Mouse (Mus musculus) midbrain, embryonic 13.5 days (tissue): Measurements from ENCODE around the gene Olfr429. TPM values are rescaled to one million over a fixed set of nuclear protein-coding genes. Genes with fewer than 3 reads are reported as not detected.

Source experiments
- ATAC-seq: fragments of 200-750 bp; cut with Nextera tagmentation; 2 replicates; pipeline ENCODE4 v1.8.0; 2017; ENCODE audit warnings: mild to moderate bottlenecking, moderate TSS enrichment, moderate library complexity
- H3K27ac ChIP-seq: fragments of 300-500 bp; sonication (generic); 2 replicates; pipeline ENCODE4 v1.5.1; 2015; ENCODE audit warnings: inconsistent platforms, mild to moderate bottlenecking, moderate library complexity
- H3K27me3 ChIP-seq: fragments of 300-500 bp; sonication (generic); 2 replicates; pipeline ENCODE4 v1.6.1; 2015; ENCODE audit warnings: mild to moderate bottlenecking, inconsistent platforms
- H3K36me3 ChIP-seq: fragments of 300-500 bp; sonication (generic); 2 replicates; pipeline ENCODE4 v1.6.1; 2015; ENCODE audit warnings: mild to moderate bottlenecking, inconsistent platforms
- H3K4me1 ChIP-seq: fragments of 300-500 bp; sonication (generic); replicated peaks from 2 replicates; pipeline ENCODE4 v1.6.1; 2015; ENCODE audit warnings: inconsistent platforms
- H3K4me2 ChIP-seq: fragments of 300-500 bp; sonication (generic); replicated peaks from 2 replicates; pipeline ENCODE4 v1.6.1; 2015; ENCODE audit warnings: moderate library complexity, mild to moderate bottlenecking, inconsistent platforms
- H3K4me3 ChIP-seq: fragments of 300-500 bp; sonication (generic); replicated peaks from 2 replicates; pipeline ENCODE4 v1.5.1; 2015; ENCODE audit warnings: mild to moderate bottlenecking, inconsistent platforms
- H3K9ac ChIP-seq: fragments of 300-500 bp; sonication (generic); replicated peaks from 2 replicates; pipeline ENCODE4 v1.6.1; 2015; ENCODE audit warnings: mild to moderate bottlenecking, inconsistent platforms
- H3K9me3 ChIP-seq: fragments of 300-500 bp; sonication (generic); 2 replicates; pipeline ENCODE4 v1.6.1; 2016; ENCODE audit warnings: mild to moderate bottlenecking, inconsistent platforms
- WGBS: fragments of 180-500 bp; shearing (Covaris S2); methylation state at CpG from one replicate; pipeline ENCODE4 v1.1.7; 2015; 5-methylcytosine and 5-hydroxymethylcytosine counted together
- polyA plus RNA-seq: library from polyadenylated mRNA; unstranded; fragments of >200 nt; fragmentation: Nextera tagmentation; extraction: Ambion mirVana; gene quantifications from 2 replicates; pipeline ENCODE4 v1.2.1, GENCODE M21; 2015

Olfr429 gene
- polyA plus RNA-seq, 1 experiment from 2014 or later, result not detected

DNA sequence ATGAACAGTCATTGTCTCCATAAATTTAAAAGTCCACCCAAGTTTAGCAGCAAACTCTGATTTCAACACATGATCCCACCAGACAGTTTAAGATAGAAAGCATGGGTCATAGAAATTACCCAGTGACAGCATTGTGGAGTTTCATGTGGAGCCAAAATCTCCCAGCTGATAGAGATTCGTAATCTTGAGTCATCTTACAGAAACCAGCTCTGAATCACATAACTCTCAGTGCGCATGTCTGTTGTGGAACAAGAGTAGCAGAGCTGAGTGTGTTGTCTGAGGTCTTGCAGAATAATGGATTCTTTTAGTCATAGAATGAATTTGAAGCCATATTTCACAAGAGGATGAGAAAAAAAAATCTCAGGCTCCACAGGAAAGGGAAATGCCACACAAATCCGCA is 31.1 kb upstream of the Olfr429 start:
- H3K4me1 ChIP-seq, result no peaks in the 10 kb centered on the region
- H3K27me3 ChIP-seq, result no peaks in the 10 kb centered on the region
- no peak overlapping the region for H3K9ac ChIP-seq
- ATAC-seq, result no peak
- H3K9me3 ChIP-seq, result no peaks in the 10 kb centered on the region
- H3K4me2 ChIP-seq, result no peak overlapping the region
- no peak overlapping the region for H3K27ac ChIP-seq
- H3K4me3 ChIP-seq, result no peak overlapping the region
- no peaks in the 10 kb centered on the region for H3K36me3 ChIP-seq
- 85% methylated on average over 3 of the region's 3 CpGs for WGBS

DNA sequence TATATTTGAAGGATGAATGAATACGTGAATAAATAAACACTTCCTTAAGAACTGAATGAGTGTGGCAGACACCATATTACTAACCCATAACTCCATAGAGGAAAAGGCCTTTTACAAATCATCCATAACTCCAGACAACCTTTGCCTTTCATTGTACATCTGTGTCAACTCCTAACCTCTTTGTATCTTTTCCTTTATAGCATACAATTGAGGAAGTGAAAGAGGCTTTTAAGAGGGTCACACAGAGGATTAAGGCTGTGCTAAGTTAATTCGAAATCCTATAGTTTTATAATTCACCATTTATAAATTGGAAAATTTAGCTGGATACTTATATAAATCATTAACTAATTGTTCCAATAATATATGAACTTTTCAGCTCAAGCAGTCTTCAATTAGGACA is 28.9 kb upstream of the Olfr429 start:
- no peaks in the 10 kb centered on the region for H3K27me3 ChIP-seq
- H3K36me3 ChIP-seq, result no peaks in the 10 kb centered on the region
- no peak overlapping the region for H3K4me2 ChIP-seq
- H3K9me3 ChIP-seq, result no peaks in the 10 kb centered on the region
- no peaks in the 10 kb centered on the region for H3K4me1 ChIP-seq
- H3K4me3 ChIP-seq, result no peak overlapping the region
- WGBS, result 77% methylated on average over 2 of the region's 2 CpGs
- no peak overlapping the region for H3K27ac ChIP-seq
- ATAC-seq, result no peak
- H3K9ac ChIP-seq, result no peak overlapping the region

DNA sequence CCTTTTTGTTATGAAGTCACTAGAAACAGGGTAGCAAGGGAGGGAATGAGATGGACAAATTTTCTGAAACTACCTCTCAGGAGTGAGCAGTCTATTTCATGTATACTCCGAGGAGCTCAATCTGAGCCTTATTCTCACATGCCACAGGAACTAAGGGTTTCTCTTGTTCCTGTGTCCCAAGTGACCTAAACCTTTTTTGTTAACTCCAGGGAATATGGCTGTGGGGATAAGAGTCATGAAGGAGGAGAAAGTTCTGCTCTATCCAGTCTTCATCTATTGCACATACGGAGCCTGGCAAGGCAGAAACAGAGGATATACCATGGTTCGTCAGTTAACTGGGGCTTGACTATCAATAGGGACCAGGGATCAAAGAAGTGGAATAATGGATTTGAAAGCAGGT is 17.8 kb upstream of the Olfr429 start, which contains the start of gene Olfr430:
Gene Olfr430, plus strand, starts transcription at position 301 of the 400 bp plus-strand sequence.
- ATAC-seq, result no peak
- Histone ChIP-seq H3K36me3 (no peaks in the 10 kb centered on the region), H3K27ac (no peak within 1 kb of the TSS), H3K4me2 (no peak within 1 kb of the TSS), H3K4me3 (no peak within 1 kb of the TSS), H3K27me3 (no peaks in the 10 kb centered on the region), H3K9me3 (no peaks in the 10 kb centered on the region), H3K9ac (no peak within 1 kb of the TSS), H3K4me1 (no peaks in the 10 kb centered on the region)
- 91% methylated on average over 3 of the region's 3 CpGs for WGBS

DNA sequence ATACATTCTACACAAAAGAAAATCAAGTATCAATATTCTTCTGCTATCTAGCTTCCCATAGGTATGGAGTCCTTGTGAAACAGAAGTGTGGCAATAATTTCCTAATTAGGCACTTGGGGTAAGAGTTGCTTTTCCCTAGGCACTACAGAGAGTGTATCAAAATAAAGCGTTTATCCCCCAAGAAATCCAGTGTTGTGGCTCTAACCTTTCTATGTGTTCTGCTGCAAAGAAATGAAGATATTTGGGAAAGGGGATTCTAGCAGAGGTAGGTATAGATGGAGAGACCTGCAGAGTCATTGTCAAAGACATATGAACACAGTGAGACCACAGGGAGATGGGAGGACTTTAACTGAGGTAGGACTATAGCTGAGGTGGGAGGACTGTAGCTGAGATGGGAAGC is 12.5 kb downstream of the Olfr429 start, which contains the start of gene Olfr427:
Gene Olfr427, plus strand, starts transcription at position 301 of the 400 bp plus-strand sequence.
- Histone ChIP-seq H3K9me3 (no peaks in the 10 kb centered on the region), H3K4me2 (no peak within 1 kb of the TSS), H3K4me1 (no peaks in the 10 kb centered on the region), H3K9ac (no peak within 1 kb of the TSS), H3K36me3 (no peaks in the 10 kb centered on the region), H3K4me3 (no peak within 1 kb of the TSS), H3K27ac (no peak within 1 kb of the TSS), H3K27me3 (no peaks in the 10 kb centered on the region)
- 96% methylated on average over 1 of the region's 1 CpGs for WGBS
- ATAC-seq, result no peak

DNA sequence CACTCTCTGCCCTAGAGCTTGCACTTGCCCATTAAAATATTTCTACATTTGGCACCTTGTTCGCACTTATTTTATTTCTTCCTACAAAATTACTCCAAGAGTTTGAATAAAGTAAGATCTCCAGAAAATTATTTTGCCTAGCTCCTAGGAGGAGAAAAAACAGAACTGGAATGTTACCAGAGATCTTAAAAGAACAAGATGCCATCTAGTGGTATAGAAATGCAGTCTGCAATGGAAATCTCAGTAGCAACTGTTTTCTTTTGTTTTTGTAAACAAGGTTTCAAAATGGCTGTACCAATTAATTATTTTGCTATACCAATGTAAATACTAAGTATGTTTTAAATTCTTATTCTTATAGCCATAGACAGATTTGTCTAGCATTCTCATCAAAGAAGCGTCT is 19.6 kb downstream of the Olfr429 start:
- Histone ChIP-seq H3K4me1 (no peaks in the 10 kb centered on the region), H3K36me3 (no peaks in the 10 kb centered on the region), H3K4me2 (no peak overlapping the region), H3K9ac (no peak overlapping the region), H3K27ac (no peak overlapping the region), H3K9me3 (no peaks in the 10 kb centered on the region), H3K4me3 (no peak overlapping the region), H3K27me3 (no peaks in the 10 kb centered on the region)
- ATAC-seq, result no peak
- WGBS, result 62% methylated on average over 2 of the region's 2 CpGs

DNA sequence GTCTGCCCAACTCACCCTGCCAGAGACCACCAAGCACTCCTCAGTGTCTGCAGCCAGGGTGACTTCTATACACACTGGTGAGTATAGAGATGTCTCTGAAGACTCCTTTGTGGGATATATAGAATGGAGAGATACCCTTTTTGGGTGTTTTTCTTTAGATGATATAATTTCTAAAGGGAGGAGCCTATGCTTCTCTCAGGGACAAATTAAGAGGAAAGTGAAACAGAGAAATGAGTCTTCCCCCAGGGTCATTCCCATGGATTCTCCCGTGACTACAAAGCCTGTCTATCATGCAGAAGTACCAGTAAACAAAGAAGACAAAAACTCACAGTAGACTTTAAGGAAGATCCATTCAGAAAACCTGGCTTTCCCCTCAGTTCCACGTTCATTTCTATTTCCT is 36.9 kb downstream of the Olfr429 start, which contains the start of gene Olfr231:
Gene Olfr231, minus strand, starts transcription at position 101 of the 400 bp plus-strand sequence.
- Histone ChIP-seq H3K9me3 (no peaks in the 10 kb centered on the region), H3K36me3 (no peaks in the 10 kb centered on the region), H3K27me3 (no peaks in the 10 kb centered on the region), H3K9ac (no peak within 1 kb of the TSS), H3K27ac (no peak within 1 kb of the TSS), H3K4me3 (no peak within 1 kb of the TSS), H3K4me2 (no peak within 1 kb of the TSS), H3K4me1 (no peaks in the 10 kb centered on the region)
- ATAC-seq, result no peak
- 55% methylated on average over 2 of the region's 2 CpGs for WGBS

DNA sequence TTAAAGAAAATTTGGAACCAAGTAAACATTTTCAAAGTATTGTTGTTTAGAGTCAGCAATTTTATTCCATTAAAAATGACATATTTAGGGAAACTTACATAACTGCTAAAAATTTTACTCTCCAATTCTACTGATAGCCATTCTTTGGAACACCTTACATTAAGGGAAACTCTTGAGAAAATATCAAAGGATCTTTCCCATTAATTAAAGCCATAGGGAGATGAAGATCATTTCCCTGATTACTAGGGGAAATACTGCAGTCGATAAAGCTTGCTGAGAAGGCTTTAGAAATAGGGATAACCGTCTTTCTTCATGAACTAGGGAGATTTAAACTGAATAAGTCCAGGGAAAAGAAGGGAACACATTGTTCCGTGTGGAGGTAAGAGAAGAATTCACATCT is 47.1 kb downstream of the Olfr429 start, which contains the start of gene Olfr424:
Gene Olfr424, plus strand, starts transcription at position 301 of the 400 bp plus-strand sequence.
- no peak within 1 kb of the TSS for H3K9ac ChIP-seq
- no peak within 1 kb of the TSS for H3K4me2 ChIP-seq
- no peaks in the 10 kb centered on the region for H3K36me3 ChIP-seq
- H3K27ac ChIP-seq, result no peak within 1 kb of the TSS
- H3K9me3 ChIP-seq, result no peaks in the 10 kb centered on the region
- no peaks in the 10 kb centered on the region for H3K4me1 ChIP-seq
- no peak for ATAC-seq
- 76% methylated on average over 3 of the region's 3 CpGs for WGBS
- H3K27me3 ChIP-seq, result no peaks in the 10 kb centered on the region
- no peak within 1 kb of the TSS for H3K4me3 ChIP-seq

DNA sequence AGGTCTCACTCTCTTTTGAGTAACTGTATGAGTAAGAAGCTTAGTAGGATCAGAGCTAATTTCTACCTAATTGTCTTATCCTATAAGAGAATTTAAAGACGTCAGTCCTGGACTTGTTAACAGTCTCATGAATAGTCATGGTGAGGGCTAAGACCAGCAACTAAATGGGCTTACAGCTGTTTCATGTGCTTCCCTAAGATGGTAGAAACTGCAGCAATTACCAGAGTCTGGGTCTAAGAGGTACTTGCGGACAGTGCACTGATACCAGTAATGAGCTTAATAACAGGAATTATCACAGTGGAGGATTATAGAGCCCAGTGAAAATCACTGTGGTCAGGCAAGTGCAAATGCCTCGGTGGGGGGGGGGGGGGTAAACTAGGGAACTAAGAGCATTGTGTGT is 47.9 kb downstream of the Olfr429 start:
- no peak overlapping the region for H3K4me2 ChIP-seq
- no peaks in the 10 kb centered on the region for H3K4me1 ChIP-seq
- H3K27me3 ChIP-seq, result no peaks in the 10 kb centered on the region
- ATAC-seq, result 0 out of 2 replicates have a peak, but pooled peaks have one; percentile 17
- H3K4me3 ChIP-seq, result no peak overlapping the region
- H3K9ac ChIP-seq, result no peak overlapping the region
- no peak overlapping the region for H3K27ac ChIP-seq
- WGBS, result 45% methylated on average over 3 of the region's 3 CpGs
- no peaks in the 10 kb centered on the region for H3K9me3 ChIP-seq
- no peaks in the 10 kb centered on the region for H3K36me3 ChIP-seq

Other genes with a start within 250 kb of the Olfr429 start
- 0.24 and 0.32 TPM in 2 replicates for gene Ifi211, start 171.3 kb upstream of the Olfr429 start, polyA plus RNA-seq
- gene Mndal, start 141.8 kb upstream of the Olfr429 start, polyA plus RNA-seq, result 0.48 and 0.99 TPM in 2 replicates
- 0.15 and 0.18 TPM in 2 replicates for gene Ifi203, start 141.7 kb upstream of the Olfr429 start, polyA plus RNA-seq
- not detected in 2 replicates for gene Ifi202b, start 101.6 kb upstream of the Olfr429 start, polyA plus RNA-seq
- gene Ifi205, start 52.5 kb upstream of the Olfr429 start, polyA plus RNA-seq, result not detected in 2 replicates
- not detected in 2 replicates for gene Olfr433, start 43.6 kb upstream of the Olfr429 start, polyA plus RNA-seq
- gene Olfr432, start 35.1 kb upstream of the Olfr429 start, polyA plus RNA-seq, result not detected in 2 replicates
- not detected in 2 replicates for gene Olfr430, start 17.7 kb upstream of the Olfr429 start, polyA plus RNA-seq
- gene Olfr427, start 12.6 kb downstream of the Olfr429 start, polyA plus RNA-seq, result not detected in 2 replicates
- not detected in 2 replicates for gene Olfr231, start 36.8 kb downstream of the Olfr429 start, polyA plus RNA-seq
- not detected in 2 replicates for gene Olfr424, start 47.2 kb downstream of the Olfr429 start, polyA plus RNA-seq
- gene Olfr420, start 71.3 kb downstream of the Olfr429 start, polyA plus RNA-seq, result not detected in 2 replicates
- gene Spta1, start 88.4 kb downstream of the Olfr429 start, polyA plus RNA-seq, result 0.12 TPM in 2 replicates
- not detected in 2 replicates for gene Olfr419, start 167.7 kb downstream of the Olfr429 start, polyA plus RNA-seq
- gene Mptx1, start 246.2 kb downstream of the Olfr429 start, polyA plus RNA-seq, result not detected in 2 replicates